Mouse (Mus musculus): ENCODE measurements around the gene Arglu1. TPM values are rescaled to one million over a fixed set of nuclear protein-coding genes. Genes with fewer than 3 reads are reported as not detected.

Gene Arglu1
- polyA plus RNA-seq, 1 experiment: 109 TPM

DNA sequence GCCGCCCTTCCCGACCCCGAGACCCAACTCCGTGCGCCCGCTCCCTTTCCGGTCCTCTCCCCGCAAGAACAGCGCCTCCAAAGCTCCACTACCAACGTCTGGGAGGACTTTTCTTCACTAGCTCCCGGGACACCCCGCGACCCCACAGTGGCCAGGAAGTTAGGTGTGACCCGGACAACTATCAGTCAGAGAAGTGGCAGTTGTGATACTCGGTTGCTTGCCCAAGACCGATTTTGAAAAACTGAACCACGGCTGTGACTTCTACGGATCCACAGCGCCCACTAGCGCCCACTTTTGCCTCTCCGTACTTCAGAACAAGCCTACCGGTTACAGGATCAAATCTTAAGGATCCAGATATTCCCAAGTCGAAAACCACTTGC lies 28.6 kb downstream of the Arglu1 start:
- no peak for TF ChIP-seq GATA1 (IDR thresholded peaks at IDR 0.05; ENCODE audit: low read length)

GRCm38 (mm10) chr8:8661103-8661758 lies 29.1 kb downstream of the Arglu1 start, which contains the start of gene Efnb2:
TSS of gene Efnb2 (minus strand) at chr8:8661242.
- no peak for TF ChIP-seq GATA1 (IDR thresholded peaks at IDR 0.05; ENCODE audit: low read length)

DNA sequence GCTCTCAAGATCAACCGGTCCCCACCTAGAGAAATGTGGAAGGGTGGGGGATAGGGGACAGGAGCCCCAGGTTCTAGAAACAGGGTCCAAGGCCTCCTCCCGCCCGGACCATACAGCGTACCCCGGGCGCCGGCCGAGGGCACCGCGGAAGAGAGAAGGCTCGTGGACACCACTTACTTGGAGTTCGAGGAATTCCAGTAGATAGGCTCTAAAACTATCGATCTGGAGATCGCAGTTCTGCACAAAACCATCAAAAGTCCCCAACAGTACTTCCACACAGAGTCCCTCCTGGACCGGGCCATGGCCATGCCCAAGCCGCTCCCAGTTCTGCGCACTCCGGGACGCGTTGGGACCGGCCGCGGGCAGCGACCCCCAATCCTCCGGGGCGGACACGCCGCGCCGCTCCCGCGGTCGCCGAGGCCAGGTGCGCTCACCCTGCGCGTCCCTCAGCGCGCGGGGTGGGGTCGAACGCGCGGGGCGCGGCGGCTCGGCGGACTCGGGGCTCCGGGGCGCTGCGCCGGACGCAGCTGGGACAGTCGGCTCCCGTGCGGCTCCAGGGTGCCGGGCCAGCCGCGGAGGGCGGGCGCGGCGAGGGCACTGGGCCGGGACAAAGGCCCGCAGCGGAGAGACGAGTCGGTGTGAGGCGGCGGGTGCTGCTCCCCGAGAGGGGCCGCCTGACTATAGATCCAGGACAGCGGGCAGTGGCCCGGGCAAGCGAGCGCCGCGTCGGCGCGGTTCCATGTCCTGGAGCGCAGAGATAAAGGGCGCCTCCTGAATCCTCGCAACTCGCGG lies 29.8 kb downstream of the Arglu1 start:
- TF ChIP-seq GATA1 (IDR thresholded peaks at IDR 0.05; ENCODE audit: low read length): no peak

DNA sequence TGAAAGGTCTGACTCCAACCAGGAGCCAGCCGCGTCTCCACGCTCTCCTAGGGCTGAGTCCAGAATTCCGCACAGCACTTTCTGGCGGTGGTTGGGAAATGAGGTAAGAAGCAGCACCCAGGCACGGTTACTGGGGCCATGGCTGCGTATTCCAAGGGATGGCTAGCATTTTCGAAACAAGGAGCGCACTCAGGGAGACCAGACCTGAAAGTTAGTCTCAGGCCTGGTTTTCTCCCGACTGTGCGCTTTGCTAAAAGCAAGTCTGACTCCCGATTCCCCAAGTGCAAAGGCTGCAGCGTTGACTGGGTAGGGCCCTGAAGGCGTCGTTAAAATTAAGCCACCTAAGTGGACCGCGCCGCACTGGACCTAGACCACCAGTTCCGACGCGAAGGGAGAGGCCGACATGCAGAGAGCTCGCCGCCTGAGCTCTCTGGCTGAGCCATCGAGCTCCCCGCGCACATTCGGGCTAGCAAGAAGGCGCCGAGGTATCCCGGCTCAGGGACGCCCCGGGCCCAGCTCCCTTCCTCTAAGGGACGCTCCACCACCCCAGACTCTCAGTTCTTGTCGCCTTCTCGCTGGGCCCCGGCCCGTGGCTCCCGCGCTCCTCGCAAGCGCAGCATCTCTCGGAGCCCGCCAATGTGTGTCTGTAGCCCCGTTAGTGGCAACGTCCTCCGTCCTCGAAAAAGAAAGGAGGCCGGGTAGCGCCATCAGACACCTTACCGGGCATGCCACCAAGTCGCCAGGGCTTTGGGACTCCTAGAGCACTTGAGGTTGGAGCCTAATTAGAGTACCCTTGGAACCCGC lies 30.6 kb downstream of the Arglu1 start:
- TF ChIP-seq GATA1 (IDR thresholded peaks at IDR 0.05; ENCODE audit: low read length): no peak

- no peak for TF ChIP-seq GATA1 (IDR thresholded peaks at IDR 0.05; ENCODE audit: low read length)
These were observed 31.7 kb downstream of the Arglu1 start for GRCm38 (mm10) chr8:8658426-8659224.

GRCm38 (mm10) chr8:8657692-8658355 lies 32.5 kb downstream of the Arglu1 start:
- TF ChIP-seq GATA1 (IDR thresholded peaks at IDR 0.05; ENCODE audit: low read length): no peak

DNA sequence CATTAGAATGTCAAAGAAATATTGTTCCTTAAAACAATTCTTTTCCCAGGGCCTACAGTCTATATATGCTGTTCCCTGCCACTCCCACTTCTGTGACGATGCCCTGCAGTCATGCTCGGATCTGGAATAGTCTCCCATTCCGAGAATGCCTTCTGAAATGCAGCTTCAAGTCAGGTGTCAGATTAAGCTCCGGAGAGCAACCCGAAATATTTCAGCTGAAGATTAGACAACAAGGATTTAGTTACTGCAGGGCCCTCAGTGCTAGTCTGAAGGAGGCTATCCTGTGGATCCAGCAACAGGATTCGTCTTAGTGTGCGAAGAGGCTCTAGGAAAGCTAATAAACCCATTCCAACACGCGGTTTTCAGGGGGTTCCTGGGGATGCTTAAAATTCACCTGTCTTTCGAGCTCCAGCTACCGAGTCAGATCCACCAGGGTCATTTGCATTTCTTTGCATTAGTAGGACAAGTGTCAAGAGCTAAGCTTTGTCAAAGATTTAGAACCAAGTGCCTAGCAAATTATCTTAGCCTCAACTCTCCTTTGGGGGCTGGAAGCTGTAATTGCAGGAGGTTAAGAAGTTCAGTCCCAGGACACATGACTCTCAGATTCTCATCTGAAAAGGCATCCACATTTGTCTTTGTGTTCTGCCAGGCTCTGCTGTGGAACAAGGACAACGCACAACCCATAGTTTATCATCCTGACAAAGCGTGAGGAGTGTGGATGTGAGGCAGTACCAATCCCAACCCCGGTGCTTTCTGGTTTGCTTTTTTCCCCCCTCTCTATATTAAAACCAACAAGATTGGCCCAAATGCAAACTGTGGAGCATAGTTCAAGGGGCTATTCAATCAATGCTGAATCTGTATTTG lies 33.5 kb downstream of the Arglu1 start:
- TF ChIP-seq GATA1 (IDR thresholded peaks at IDR 0.05; ENCODE audit: low read length): no peak

DNA sequence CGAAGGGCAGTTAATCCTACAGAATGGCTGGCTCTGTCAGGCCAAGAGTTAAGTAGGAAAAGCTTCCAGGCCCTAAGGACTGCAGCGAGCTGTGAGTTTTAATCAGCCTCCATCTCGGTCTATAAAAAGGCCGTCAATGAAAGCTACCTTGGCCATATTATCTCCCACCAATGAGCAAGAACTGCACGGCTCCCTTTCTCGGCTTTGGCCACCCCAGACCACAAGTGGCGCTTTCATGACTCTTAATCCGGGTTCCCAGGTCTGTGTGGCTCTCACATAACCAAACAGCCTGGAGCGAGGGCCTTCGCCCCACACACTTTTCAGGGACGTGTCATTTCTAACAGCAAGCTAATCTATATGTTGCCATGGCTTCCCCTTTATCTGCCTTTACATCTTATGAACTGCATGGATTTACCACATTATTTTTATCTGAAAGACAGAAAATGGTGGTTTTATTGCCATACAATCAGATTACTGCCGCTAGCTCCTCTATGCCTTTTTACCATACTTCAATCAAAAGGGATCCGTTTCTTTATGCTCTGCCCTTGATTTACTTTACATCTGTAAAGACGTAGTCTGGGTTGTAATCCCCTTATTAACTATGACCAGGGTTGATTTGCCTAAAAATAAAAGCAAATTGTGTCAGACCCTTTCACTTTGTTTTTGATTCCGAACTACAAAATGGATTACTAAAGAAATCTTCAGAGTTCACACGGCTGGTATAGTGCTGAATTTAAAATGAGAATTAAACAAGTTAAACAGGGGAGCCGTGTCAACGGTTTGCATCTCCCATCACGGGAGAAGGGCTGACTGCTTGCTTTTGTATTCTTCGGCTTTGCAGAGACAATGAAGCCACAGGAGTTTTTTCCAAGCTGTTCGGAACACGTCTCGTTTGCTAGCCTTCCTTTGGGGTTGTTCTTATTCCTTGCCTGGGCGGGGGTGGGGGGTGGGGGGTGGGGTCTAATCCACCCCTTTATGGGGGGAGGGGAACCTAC lies 34.7 kb downstream of the Arglu1 start:
- no peak for TF ChIP-seq GATA1 (IDR thresholded peaks at IDR 0.05; ENCODE audit: low read length)

GRCm38 (mm10) chr8:8653906-8654489 lies 36.3 kb downstream of the Arglu1 start:
- no peak for TF ChIP-seq GATA1 (IDR thresholded peaks at IDR 0.05; ENCODE audit: low read length)

DNA sequence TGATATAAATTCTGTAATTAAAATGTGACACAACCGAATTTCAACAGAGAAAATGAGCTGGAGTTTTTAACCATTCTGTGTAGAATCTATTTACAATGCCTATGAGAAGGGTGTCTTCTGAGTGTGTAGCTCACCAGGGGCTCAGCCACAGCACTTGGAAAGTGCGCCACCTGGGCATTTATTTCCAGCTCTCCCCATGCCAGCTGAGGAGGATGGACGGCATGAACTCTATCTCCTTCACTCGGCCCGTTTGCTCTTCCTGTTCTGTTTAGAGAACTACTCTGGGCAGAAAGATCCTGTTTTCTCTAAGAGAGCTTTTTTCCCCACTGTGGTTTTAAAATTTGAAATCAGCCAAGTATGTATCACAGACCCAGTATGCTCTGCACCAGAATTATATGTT lies 37.0 kb downstream of the Arglu1 start:
- TF ChIP-seq GATA1 (IDR thresholded peaks at IDR 0.05; ENCODE audit: low read length): no peak

DNA sequence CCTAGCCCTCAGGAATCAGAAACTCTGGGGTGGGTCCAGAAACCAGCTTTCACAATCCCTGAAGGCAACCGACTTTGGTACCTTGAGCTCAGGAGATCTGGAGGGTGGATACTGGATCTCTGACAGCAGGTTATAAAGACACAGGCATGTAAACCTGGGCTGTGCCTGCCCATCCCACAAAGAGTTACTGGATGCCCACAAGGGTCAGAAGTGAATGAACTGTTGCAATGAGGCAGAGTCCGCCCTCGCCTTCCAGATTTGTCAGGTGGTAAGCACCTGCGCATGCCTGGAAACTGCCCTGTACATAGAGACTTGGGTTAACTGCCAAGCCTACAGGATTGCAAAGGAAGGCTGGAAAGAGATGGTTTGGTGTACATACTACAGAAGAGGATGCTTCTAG lies 37.9 kb downstream of the Arglu1 start:
- TF ChIP-seq GATA1 (IDR thresholded peaks at IDR 0.05; ENCODE audit: low read length): no peak

GRCm38 (mm10) chr8:8649944-8650343 lies 40.4 kb downstream of the Arglu1 start:
- TF ChIP-seq GATA1 (IDR thresholded peaks at IDR 0.05; ENCODE audit: low read length): no peak
